Mouse (Mus musculus) bone marrow macrophage, adult 2 months (primary cell): Measurements from ENCODE around the gene Serpinb1b.

Experiments used
- CTCF ChIP-seq: IDR thresholded peaks from 2 replicates; pipeline ENCODE4 v1.5.1; 2012; ENCODE audit warnings: low read depth, mild to moderate bottlenecking, low read length, moderate library complexity
- POLR2A ChIP-seq: IDR thresholded peaks from 2 replicates; pipeline ENCODE4 v1.6.1; 2012; ENCODE audit warnings: mild to moderate bottlenecking, low read depth, low read length, borderline replicate concordance

- no peak for TF ChIP-seq CTCF
- TF ChIP-seq POLR2A: no peak
Observed at GRCm38 (mm10) chr13:33043542-33043941, 34.8 kb upstream of the Serpinb1b start.
